Mouse (Mus musculus) liver, embryonic 11.5 days (tissue): ENCODE data around the gene Gm28048. TPM values are rescaled to one million over a fixed set of nuclear protein-coding genes. Genes with fewer than 3 reads are reported as not detected.
A peak's percentile ranks its signal among the peaks of the same experiment; 100 is the strongest.

Source experiments
- ATAC-seq: fragments of 200-750 bp; cut with Nextera tagmentation; replicated peaks from 2 replicates; pipeline ENCODE4 v1.8.0; 2017; ENCODE audit warnings: moderate number of reproducible peaks, mild to moderate bottlenecking, moderate TSS enrichment, moderate library complexity; ENCODE audit not compliant: low FRiP score
- DNase-seq: peaks from one replicate; pipeline ENCODE4 v3.0.0-alpha.2; 2017; ENCODE audit warnings: low spot score
- H3K27ac ChIP-seq: fragments of 300-500 bp; sonication (generic); 2 replicates; pipeline ENCODE4 v1.5.1; 2014; ENCODE audit warnings: mild to moderate bottlenecking, low read depth, low read length, control low read depth
- H3K27me3 ChIP-seq: fragments of 300-500 bp; sonication (generic); replicated peaks from 2 replicates; pipeline ENCODE4 v1.6.1; 2014; ENCODE audit warnings: low read length, mixed read lengths; ENCODE audit not compliant: control insufficient read depth, insufficient read depth
- H3K36me3 ChIP-seq: fragments of 300-500 bp; sonication (generic); 2 replicates; pipeline ENCODE4 v1.6.1; 2014; ENCODE audit warnings: mild to moderate bottlenecking, low read length, moderate library complexity, mixed read lengths; ENCODE audit not compliant: control insufficient read depth, insufficient read depth
- H3K4me1 ChIP-seq: fragments of 300-500 bp; sonication (generic); replicated peaks from 2 replicates; pipeline ENCODE4 v1.6.1; 2014; ENCODE audit warnings: low read length, mixed read lengths; ENCODE audit not compliant: control insufficient read depth, insufficient read depth
- H3K4me2 ChIP-seq: fragments of 300-500 bp; sonication (generic); 2 replicates; pipeline ENCODE4 v1.6.1; 2014; ENCODE audit warnings: mild to moderate bottlenecking, control low read depth, moderate library complexity
- H3K4me3 ChIP-seq: fragments of 300-500 bp; sonication (generic); 2 replicates; pipeline ENCODE4 v1.5.1; 2014; ENCODE audit warnings: low read depth, low read length, control low read depth
- H3K9ac ChIP-seq: fragments of 300-500 bp; sonication (generic); 2 replicates; pipeline ENCODE4 v1.6.1; 2014; ENCODE audit warnings: low read depth, low read length, control low read depth
- H3K9me3 ChIP-seq: fragments of 300-500 bp; sonication (generic); 2 replicates; pipeline ENCODE4 v1.6.1; 2016; ENCODE audit warnings: low read length, inconsistent platforms, mixed read lengths; ENCODE audit not compliant: control insufficient read depth
- WGBS: fragments of 180-500 bp; shearing (Covaris S2); extraction: QIAGEN DNeasy Blood & Tissue Kit; methylation state at CpG from one replicate; pipeline ENCODE4 v1.1.7; 2014; 5-methylcytosine and 5-hydroxymethylcytosine counted together
- polyA plus RNA-seq: library from polyadenylated mRNA; unstranded; fragments of >200 nt; fragmentation: Nextera tagmentation; extraction: Ambion mirVana; gene quantifications from 2 replicates; pipeline ENCODE4 v1.2.1, GENCODE M21; 2014

The Gm28048 gene
- polyA plus RNA-seq, 1 experiment from 2014 or later: 20.0 TPM

- no peak overlapping the region for H3K4me2 ChIP-seq
- 62% methylated on average over 4 of the region's 4 CpGs for WGBS
- no peaks in the 10 kb centered on the region for H3K9me3 ChIP-seq
- no peak overlapping the region for H3K4me3 ChIP-seq
- DNase-seq: no peak
- H3K9ac ChIP-seq: no peak overlapping the region
- H3K27ac ChIP-seq: no peak overlapping the region
- H3K4me1 ChIP-seq: peaks cover 29% of the 10 kb centered on the region
- H3K27me3 ChIP-seq: no peaks in the 10 kb centered on the region; the same call in 1 of the 2 replicates
- H3K36me3 ChIP-seq: no peaks in the 10 kb centered on the region
- ATAC-seq: no peak
Measured at GRCm38 (mm10) chr11:22854571-22854970, 127.3 kb downstream of the Gm28048 start.

- DNase-seq: no peak
- WGBS: 47% methylated on average over 2 of the region's 2 CpGs
- no peak overlapping the region for H3K27ac ChIP-seq
Measured at GRCm38 (mm10) chr11:22853477-22854157, 128.3 kb downstream of the Gm28048 start.

GRCm38 (mm10) chr11:22852510-22852909 lies 129.4 kb downstream of the Gm28048 start:
- no peak for ATAC-seq
- Histone ChIP-seq H3K4me1 (peaks cover 46% of the 10 kb centered on the region), H3K4me2 (no peak overlapping the region), H3K4me3 (no peak overlapping the region), H3K9me3 (no peaks in the 10 kb centered on the region), H3K27me3 (no peaks in the 10 kb centered on the region; the same call in 1 of the 2 replicates), H3K36me3 (no peaks in the 10 kb centered on the region), H3K9ac (no peak overlapping the region), H3K27ac (no peak overlapping the region)
- no peak for DNase-seq
- WGBS: 57% methylated on average over 1 of the region's 1 CpGs

More at GRCm38 (mm10) chr11:22853477-22854157, 128.3 kb downstream of the Gm28048 start:
- no peaks in the 10 kb centered on the region for H3K36me3 ChIP-seq
- H3K9me3 ChIP-seq: no peaks in the 10 kb centered on the region
- H3K9ac ChIP-seq: no peak overlapping the region
- no peak overlapping the region for H3K4me3 ChIP-seq
- ATAC-seq: no peak
- H3K4me2 ChIP-seq: no peak overlapping the region
- no peaks in the 10 kb centered on the region; the same call in 1 of the 2 replicates for H3K27me3 ChIP-seq
- H3K4me1 ChIP-seq: peaks cover 39% of the 10 kb centered on the region

- no peaks in the 10 kb centered on the region for H3K27me3 ChIP-seq
- H3K4me2 ChIP-seq: no peak overlapping the region
- WGBS: 34% methylated on average over 4 of the region's 4 CpGs
- no peak overlapping the region for H3K4me3 ChIP-seq
- peaks cover 57% of the 10 kb centered on the region for H3K4me1 ChIP-seq
- DNase-seq (no peak), ATAC-seq (no peak)
- H3K9me3 ChIP-seq: no peaks in the 10 kb centered on the region
- no peak overlapping the region for H3K27ac ChIP-seq
- H3K9ac ChIP-seq: no peak overlapping the region
- H3K36me3 ChIP-seq: no peaks in the 10 kb centered on the region
Measured at GRCm38 (mm10) chr11:22851416-22851815, 130.5 kb downstream of the Gm28048 start.

GRCm38 (mm10) chr11:22850077-22850476 lies 131.8 kb downstream of the Gm28048 start:
- H3K27me3 ChIP-seq: no peaks in the 10 kb centered on the region
- DNase-seq: no peak
- H3K9me3 ChIP-seq: no peaks in the 10 kb centered on the region
- H3K36me3 ChIP-seq: no peaks in the 10 kb centered on the region
- H3K4me2 ChIP-seq: no peak overlapping the region; the same call in 1 of the 2 replicates
- ATAC-seq: no peak
- no peak overlapping the region for H3K4me3 ChIP-seq
- H3K27ac ChIP-seq: 0 out of 2 replicates have a peak overlapping the region, but pooled peaks have one; percentile 27
- 61% methylated on average over 4 of the region's 4 CpGs for WGBS
- no peak overlapping the region for H3K9ac ChIP-seq
- H3K4me1 ChIP-seq: peaks cover 71% of the 10 kb centered on the region

- DNase-seq (no peak), ATAC-seq (no peak)
- Histone ChIP-seq H3K27ac (peak overlapping the region; percentile 50; the same call in 1 of the 2 replicates), H3K27me3 (no peaks in the 10 kb centered on the region), H3K4me2 (peak overlapping the region; percentile 30), H3K9ac (no peak overlapping the region), H3K9me3 (no peaks in the 10 kb centered on the region), H3K36me3 (no peaks in the 10 kb centered on the region), H3K4me3 (no peak overlapping the region), H3K4me1 (peaks cover 77% of the 10 kb centered on the region)
- WGBS: 55% methylated on average over 5 of the region's 5 CpGs
Measured at GRCm38 (mm10) chr11:22848649-22849195, 133.2 kb downstream of the Gm28048 start.

GRCm38 (mm10) chr11:22847732-22848648 lies 133.9 kb downstream of the Gm28048 start:
- no peaks in the 10 kb centered on the region for H3K36me3 ChIP-seq
- no peaks in the 10 kb centered on the region for H3K27me3 ChIP-seq
- no peak overlapping the region for H3K4me3 ChIP-seq
- H3K9ac ChIP-seq: no peak overlapping the region
- H3K27ac ChIP-seq: peak overlapping the region; percentile 51; the same call in 1 of the 2 replicates
- 42% methylated on average over 8 of the region's 8 CpGs for WGBS
- peak overlapping the region; percentile 30 for H3K4me2 ChIP-seq
- H3K4me1 ChIP-seq: peaks cover 84% of the 10 kb centered on the region
- DNase-seq (no peak), ATAC-seq (no peak)
- H3K9me3 ChIP-seq: no peaks in the 10 kb centered on the region

GRCm38 (mm10) chr11:22846960-22847731 lies 134.7 kb downstream of the Gm28048 start:
- peak overlapping the region; percentile 89 for H3K27ac ChIP-seq
- ATAC-seq (peak; percentile 61; the same call in 1 of the 2 replicates), DNase-seq (no peak)
- no peak overlapping the region for H3K4me3 ChIP-seq
- peaks cover 88% of the 10 kb centered on the region for H3K4me1 ChIP-seq
- H3K9ac ChIP-seq: peak overlapping the region; percentile 28; the same call in 1 of the 2 replicates
- 30% methylated on average over 8 of the region's 8 CpGs for WGBS
- H3K9me3 ChIP-seq: no peaks in the 10 kb centered on the region
- no peaks in the 10 kb centered on the region for H3K36me3 ChIP-seq
- peak overlapping the region; percentile 51 for H3K4me2 ChIP-seq
- no peaks in the 10 kb centered on the region for H3K27me3 ChIP-seq
